Mouse (Mus musculus) cortical plate, adult 2 months (tissue): Measurements from ENCODE around the gene Dnah6. TPM values are rescaled to one million over a fixed set of nuclear protein-coding genes. Genes with fewer than 3 reads are reported as not detected.

Experiments
- H3K27ac ChIP-seq: fragments of 200-500 bp; 2 replicates; pipeline ENCODE4 v1.5.1; 2012; ENCODE audit warnings: low read length, control low read depth, inconsistent platforms; ENCODE audit not compliant: insufficient read depth
- H3K4me1 ChIP-seq: fragments of 200-500 bp; 2 replicates; pipeline ENCODE4 v1.6.1; 2011; ENCODE audit warnings: low read length; ENCODE audit not compliant: control insufficient read depth, insufficient read depth
- H3K4me3 ChIP-seq: fragments of 200-500 bp; 2 replicates; pipeline ENCODE4 v1.5.1; 2011; ENCODE audit warnings: mild to moderate bottlenecking, low read length, control low read depth; ENCODE audit not compliant: insufficient read depth
- CTCF ChIP-seq: fragments of 200-500 bp; IDR thresholded peaks from 2 replicates; pipeline ENCODE4 v1.5.1; 2011; ENCODE audit warnings: mild to moderate bottlenecking, control low read depth, low read length; ENCODE audit not compliant: insufficient read depth; ENCODE audit errors: extremely low read depth
- POLR2A ChIP-seq: fragments of 200-500 bp; IDR thresholded peaks from 2 replicates; pipeline ENCODE4 v1.6.1; 2011; ENCODE audit warnings: mild to moderate bottlenecking, low read length, control low read depth; ENCODE audit not compliant: insufficient read depth; ENCODE audit errors: extremely low read depth
- polyA plus RNA-seq: library from polyadenylated mRNA; depleted of rRNA; stranded (reverse); fragments of >200 nt; gene quantifications from 2 replicates; pipeline ENCODE4 v1.2.3, GENCODE M21; 2012; rRNA removed

Gene Dnah6
- polyA plus RNA-seq: 0.21 and 0.35 TPM in 2 replicates

- H3K4me1 ChIP-seq: no peaks in the 10 kb centered on the region
- TF ChIP-seq CTCF: no peak
- peak; percentile 57; the same call in 1 of the 2 replicates for TF ChIP-seq POLR2A
- peak within 1 kb of the TSS; percentile 36 for H3K4me3 ChIP-seq
These were observed at the start of gene Dnah6 for GRCm38 (mm10) chr6:73221189-73221957. Gene Dnah6 (minus strand): TSS chr6:73221651.

GRCm38 (mm10) chr6:73269374-73269773 is 47.9 kb upstream of the Dnah6 start:
- Histone ChIP-seq H3K27ac (no peak overlapping the region), H3K4me1 (no peaks in the 10 kb centered on the region), H3K4me3 (no peak overlapping the region)
- no peak for TF ChIP-seq POLR2A
- TF ChIP-seq CTCF: no peak

More at GRCm38 (mm10) chr6:73221189-73221957, at the start of gene Dnah6:
- H3K27ac ChIP-seq: no peak within 1 kb of the TSS; the same call in 1 of the 2 replicates

GRCm38 (mm10) chr6:73267738-73268311 is 46.4 kb upstream of the Dnah6 start:
- Histone ChIP-seq H3K4me3 (no peak overlapping the region), H3K27ac (no peak overlapping the region)
- TF ChIP-seq POLR2A (no peak), CTCF (no peak)

GRCm38 (mm10) chr6:73264801-73265200 is 43.4 kb upstream of the Dnah6 start:
- Histone ChIP-seq H3K27ac (0 out of 2 replicates have a peak overlapping the region, but pooled peaks have one; percentile 24), H3K4me3 (no peak overlapping the region), H3K4me1 (no peaks in the 10 kb centered on the region)
- TF ChIP-seq CTCF (no peak), POLR2A (no peak)

More at GRCm38 (mm10) chr6:73267738-73268311, 46.4 kb upstream of the Dnah6 start:
- H3K4me1 ChIP-seq: no peaks in the 10 kb centered on the region

GRCm38 (mm10) chr6:73260110-73260509 is 38.7 kb upstream of the Dnah6 start:
- TF ChIP-seq CTCF (no peak), POLR2A (no peak)
- Histone ChIP-seq H3K27ac (no peak overlapping the region), H3K4me3 (no peak overlapping the region), H3K4me1 (no peaks in the 10 kb centered on the region)

GRCm38 (mm10) chr6:73257068-73257467 is 35.6 kb upstream of the Dnah6 start:
- TF ChIP-seq POLR2A (no peak), CTCF (no peak)
- H3K4me1 ChIP-seq: peaks cover 5% of the 10 kb centered on the region
- no peak overlapping the region for H3K27ac ChIP-seq
- no peak overlapping the region for H3K4me3 ChIP-seq

- 0 out of 2 replicates have a peak overlapping the region, but pooled peaks have one; percentile 13 for H3K27ac ChIP-seq
- peaks cover 10% of the 10 kb centered on the region for H3K4me1 ChIP-seq
- no peak overlapping the region for H3K4me3 ChIP-seq
- TF ChIP-seq CTCF: no peak
- no peak for TF ChIP-seq POLR2A
These were observed 33.1 kb upstream of the Dnah6 start for GRCm38 (mm10) chr6:73254307-73255228.

- TF ChIP-seq CTCF (no peak), POLR2A (no peak)
These were observed 32.1 kb upstream of the Dnah6 start for GRCm38 (mm10) chr6:73253584-73253983.

GRCm38 (mm10) chr6:73253006-73253405 is 31.6 kb upstream of the Dnah6 start:
- no peak overlapping the region for H3K4me3 ChIP-seq
- peaks cover 10% of the 10 kb centered on the region for H3K4me1 ChIP-seq
- H3K27ac ChIP-seq: no peak overlapping the region
- TF ChIP-seq POLR2A (no peak), CTCF (no peak)

More at GRCm38 (mm10) chr6:73253584-73253983, 32.1 kb upstream of the Dnah6 start:
- peaks cover 10% of the 10 kb centered on the region for H3K4me1 ChIP-seq
- no peak overlapping the region for H3K4me3 ChIP-seq
- H3K27ac ChIP-seq: no peak overlapping the region
